In the genomic region with DNA sequence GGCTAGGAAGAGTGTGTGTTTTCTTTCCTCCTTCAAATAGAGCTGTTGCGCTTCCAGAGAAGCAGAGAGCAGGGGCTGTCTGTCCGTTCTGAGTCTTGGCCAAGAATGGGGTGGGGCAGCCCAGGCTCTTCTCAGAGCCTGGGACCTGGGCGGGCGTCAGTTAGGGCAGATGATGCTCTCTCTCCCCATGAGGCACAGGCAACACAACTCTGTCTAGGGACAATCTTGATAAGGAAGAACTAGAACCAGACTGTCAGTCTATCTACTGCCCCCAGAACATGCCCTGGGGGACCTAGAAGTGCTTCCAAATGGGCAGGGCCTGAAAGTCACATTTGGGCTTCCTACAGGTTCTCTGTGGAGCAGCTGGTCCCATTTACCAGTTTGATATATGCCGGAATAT, we compare ENCODE assay signal across 13 mouse cellular contexts. TPM values are rescaled to one million over a fixed set of nuclear protein-coding genes. Genes with fewer than 3 reads are reported as not detected.
"Had no signal": no experiment of that assay in that cellular context is flagged by ENCODE, and none has a peak within 500 bp of the region (broad histone marks: within the 10 kb centered on the region; RNA-seq: fewer than 3 reads in every experiment).

No protein-coding gene starts in this region.

- H3K9ac ChIP-seq: limb, embryonic 13.5 days had no signal

- H3K4me3 ChIP-seq: layer of hippocampus, adult 2 months; limb, embryonic 13.5 days; midbrain, embryonic 10.5 days had no signal

- ATAC-seq: inflammation-experienced regulatory T-cells, adult 6 months; intestine, postnatal 0 days; midbrain, embryonic 16.5 days had no signal

- H3K9me3 ChIP-seq: limb, embryonic 13.5 days; midbrain, embryonic 10.5 days had no signal

- DNase-seq: kidney, adult 9 months; kidney, postnatal 4 days; left cerebral cortex, postnatal 4 days; lung, adult 18-20 months; thymus, postnatal 14 days had no signal

- H3K27me3 ChIP-seq: limb, embryonic 13.5 days had no signal

- H3K4me1 ChIP-seq: limb, embryonic 13.5 days; midbrain, embryonic 10.5 days had no signal

- H3K4me2 ChIP-seq: limb, embryonic 13.5 days had no signal

- H3K27ac ChIP-seq: kidney, postnatal 0 days; layer of hippocampus, adult 2 months; limb, embryonic 13.5 days; midbrain, embryonic 10.5 days; stomach, postnatal 0 days had no signal

RNA-seq across cellular contexts. Expression of a gene that starts 44.6 kb away (rescaled TPM):
- polyA plus RNA-seq: intestine, postnatal 0 days; kidney, postnatal 0 days had no signal
